Mouse (Mus musculus): ENCODE results near the gene Lcmt1.

GRCm38 (mm10) chr7:123406988-123407387, 37.4 kb downstream of the Lcmt1 start:
- TF ChIP-seq SMC3 (IDR thresholded peaks at IDR 0.05; ENCODE audit: low read depth, low read length) (no peak), POLR2A (IDR thresholded peaks at IDR 0.05; ENCODE audit: low read depth, low read length) (no peak)
